ENCODE assay signal across 12 mouse cellular contexts in genomic region chr1:72286904-72287303, GRCm38 (mm10). TPM values are rescaled to one million over a fixed set of nuclear protein-coding genes. Genes with fewer than 3 reads are reported as not detected.
DNase-seq lines count a peak whose midpoint lies in the region; ATAC-seq lines count a peak whose summit lies in the region.
"Had no signal": no experiment of that assay in that cellular context is flagged by ENCODE, and none has a peak within 500 bp of the region (broad histone marks: within the 10 kb centered on the region; RNA-seq: fewer than 3 reads in every experiment).

No protein-coding gene starts in this region.

- no peak for DNase-seq in kidney, adult 18-20 months
- DNase-seq in forebrain, embryonic 10.5 days (ENCODE audit: extremely low spot score, low spot score): no peak
- DNase-seq in heart, postnatal 25 days (ENCODE audit: low spot score): no peak
- DNase-seq in cerebellum, postnatal 36 days: no peak
- DNase-seq in right cerebral cortex, postnatal 14 days: no peak
- DNase-seq: adrenal gland, postnatal 25 days; liver, embryonic 13.5 days had no signal

- peaks cover 7% of the 10 kb centered on the region; the same call in 1 of the 2 replicates for H3K4me1 ChIP-seq in kidney, embryonic 16.5 days (ENCODE audit: insufficient read depth, low read length)
- peaks cover 26% of the 10 kb centered on the region for H3K4me1 ChIP-seq in forebrain, embryonic 10.5 days
- peaks cover 11% of the 10 kb centered on the region for H3K4me1 ChIP-seq in hindbrain, embryonic 16.5 days (ENCODE audit: control insufficient read depth, insufficient read depth, low read depth, low read length)
- H3K4me1 ChIP-seq in neural tube, embryonic 13.5 days (replicated peaks): peaks cover 39% of the 10 kb centered on the region

- no peak overlapping the region for H3K4me2 ChIP-seq in kidney, embryonic 16.5 days (replicated peaks; ENCODE audit: low read depth, low read length)
- H3K4me2 ChIP-seq in hindbrain, embryonic 16.5 days (ENCODE audit: low read length): peak overlapping the region; percentile 87
- peak overlapping the region; percentile 88 for H3K4me2 ChIP-seq in neural tube, embryonic 13.5 days
- H3K4me2 ChIP-seq: heart, embryonic 12.5 days; liver, embryonic 13.5 days had no signal

- WGBS in kidney, embryonic 16.5 days: 28% methylated on average over 5 of the region's 5 CpGs
- WGBS in forebrain, embryonic 10.5 days: 17% methylated on average over 5 of the region's 5 CpGs
- WGBS in hindbrain, embryonic 16.5 days: 9% methylated on average over 5 of the region's 5 CpGs
- 11% methylated on average over 5 of the region's 5 CpGs for WGBS in neural tube, embryonic 13.5 days

- intact Hi-C loops in heart, postnatal 25 days (cut with DNase I): no loop called here

- H3K27me3 ChIP-seq in kidney, embryonic 16.5 days (ENCODE audit: insufficient read depth, low read length): no peaks in the 10 kb centered on the region
- H3K27me3 ChIP-seq in forebrain, embryonic 10.5 days (ENCODE audit: poor library complexity, severe bottlenecking): peaks cover 16% of the 10 kb centered on the region
- no peaks in the 10 kb centered on the region for H3K27me3 ChIP-seq in hindbrain, embryonic 16.5 days (replicated peaks; ENCODE audit: control insufficient read depth, insufficient read depth, low read length)
- H3K27me3 ChIP-seq in neural tube, embryonic 13.5 days: no peaks in the 10 kb centered on the region

- no peaks in the 10 kb centered on the region for H3K9me3 ChIP-seq in kidney, embryonic 16.5 days (ENCODE audit: low read length)
- no peaks in the 10 kb centered on the region for H3K9me3 ChIP-seq in forebrain, embryonic 10.5 days
- H3K9me3 ChIP-seq in hindbrain, embryonic 16.5 days (ENCODE audit: control insufficient read depth, low read length): no peaks in the 10 kb centered on the region
- H3K9me3 ChIP-seq in neural tube, embryonic 13.5 days: no peaks in the 10 kb centered on the region
- H3K9me3 ChIP-seq: heart, embryonic 12.5 days; liver, embryonic 13.5 days; megakaryocyte, embryonic 14.5 days had no signal

- no peak overlapping the region for H3K4me3 ChIP-seq in kidney, embryonic 16.5 days (ENCODE audit: low read length)
- H3K4me3 ChIP-seq in forebrain, embryonic 10.5 days: no peak overlapping the region
- no peak overlapping the region for H3K4me3 ChIP-seq in hindbrain, embryonic 16.5 days (ENCODE audit: low read length)
- H3K4me3 ChIP-seq in neural tube, embryonic 13.5 days: no peak overlapping the region
- H3K4me3 ChIP-seq: heart, embryonic 12.5 days; liver, embryonic 13.5 days; megakaryocyte, embryonic 14.5 days had no signal

- no peak for ATAC-seq in kidney, embryonic 16.5 days (ENCODE audit: low FRiP score, low TSS enrichment)
- no peak; the same call in 1 of the 2 replicates for ATAC-seq in hindbrain, embryonic 16.5 days
- ATAC-seq in neural tube, embryonic 13.5 days (ENCODE audit: low read depth): peak; percentile 21; the same call in 1 of the 2 replicates

- 0 out of 2 replicates have a peak overlapping the region, but pooled peaks have one; percentile 27 for H3K9ac ChIP-seq in kidney, embryonic 16.5 days (replicated peaks; ENCODE audit: low read length)
- 0 out of 2 replicates have a peak overlapping the region, but pooled peaks have one; percentile 1 for H3K9ac ChIP-seq in hindbrain, embryonic 16.5 days (ENCODE audit: low read depth, low read length)
- peak overlapping the region; percentile 82 for H3K9ac ChIP-seq in neural tube, embryonic 13.5 days
- H3K9ac ChIP-seq: heart, embryonic 12.5 days; liver, embryonic 13.5 days had no signal

- no peaks in the 10 kb centered on the region for H3K36me3 ChIP-seq in kidney, embryonic 16.5 days (ENCODE audit: insufficient read depth, low read length)
- no peaks in the 10 kb centered on the region for H3K36me3 ChIP-seq in forebrain, embryonic 10.5 days (replicated peaks)
- H3K36me3 ChIP-seq in hindbrain, embryonic 16.5 days (ENCODE audit: control insufficient read depth, insufficient read depth, low read length): peaks cover 6% of the 10 kb centered on the region; the same call in 1 of the 2 replicates
- peaks cover 10% of the 10 kb centered on the region for H3K36me3 ChIP-seq in neural tube, embryonic 13.5 days
- H3K36me3 ChIP-seq: heart, embryonic 12.5 days; liver, embryonic 13.5 days had no signal

- H3K27ac ChIP-seq in kidney, embryonic 16.5 days (ENCODE audit: low read length): peak overlapping the region; percentile 91
- H3K27ac ChIP-seq in forebrain, embryonic 10.5 days: peak overlapping the region; percentile 67
- H3K27ac ChIP-seq in hindbrain, embryonic 16.5 days (ENCODE audit: low read depth, low read length): peak overlapping the region; percentile 48
- peak overlapping the region; percentile 93 for H3K27ac ChIP-seq in neural tube, embryonic 13.5 days (replicated peaks)

RNA-seq across cellular contexts. Expression of gene Tmem169, which starts 2.7 kb away (rescaled TPM):
- 5.8 and 5.9 TPM in 2 replicates for polyA plus RNA-seq in kidney, embryonic 16.5 days (2015; fragmentation: Nextera tagmentation; extraction: Ambion mirVana)
- polyA plus RNA-seq in forebrain, embryonic 10.5 days (2016; fragmentation: Nextera tagmentation; extraction: Ambion mirVana): 3.1 and 3.3 TPM in 2 replicates
- 34.2 and 38.7 TPM in 2 replicates for polyA plus RNA-seq in hindbrain, embryonic 16.5 days (2015; fragmentation: Nextera tagmentation; extraction: Ambion mirVana)
- 33.4 and 37.3 TPM in 2 replicates for polyA plus RNA-seq in neural tube, embryonic 13.5 days (2015; fragmentation: Nextera tagmentation; extraction: Ambion mirVana)
- total RNA-seq in heart, postnatal 25 days (2021): not detected

RNA-seq across cellular contexts. Expression of gene Pecr, which starts 2.8 kb away (rescaled TPM):
- 62.5 and 70.7 TPM in 2 replicates for polyA plus RNA-seq in kidney, embryonic 16.5 days (2015; fragmentation: Nextera tagmentation; extraction: Ambion mirVana)
- 22.5 and 23.5 TPM in 2 replicates for polyA plus RNA-seq in forebrain, embryonic 10.5 days (2016; fragmentation: Nextera tagmentation; extraction: Ambion mirVana)
- 9.4 and 10.6 TPM in 2 replicates for polyA plus RNA-seq in hindbrain, embryonic 16.5 days (2015; fragmentation: Nextera tagmentation; extraction: Ambion mirVana)
- polyA plus RNA-seq in neural tube, embryonic 13.5 days (2015; fragmentation: Nextera tagmentation; extraction: Ambion mirVana): 8.7 and 9.6 TPM in 2 replicates
- total RNA-seq in heart, postnatal 25 days (2021): 10 to 100 TPM; 11.1 to 11.2 TPM

RNA-seq across cellular contexts. Expression of gene Xrcc5, which starts 20.3 kb away (rescaled TPM):
- 55.1 and 58.5 TPM in 2 replicates for polyA plus RNA-seq in kidney, embryonic 16.5 days (2015; fragmentation: Nextera tagmentation; extraction: Ambion mirVana)
- 49.1 and 52.2 TPM in 2 replicates for polyA plus RNA-seq in forebrain, embryonic 10.5 days (2016; fragmentation: Nextera tagmentation; extraction: Ambion mirVana)
- polyA plus RNA-seq in hindbrain, embryonic 16.5 days (2015; fragmentation: Nextera tagmentation; extraction: Ambion mirVana): 15.9 and 17.3 TPM in 2 replicates
- polyA plus RNA-seq in neural tube, embryonic 13.5 days (2015; fragmentation: Nextera tagmentation; extraction: Ambion mirVana): 26.3 and 29.5 TPM in 2 replicates
- 10 to 100 TPM; 13.1 to 14.4 TPM for total RNA-seq in heart, postnatal 25 days (2021)

Comparison
In these comparisons a context has a peak if more than half of its experiments do, and no peak if none do; other contexts are left out.
1. H3K9ac ChIP-seq: peak in every context shown above with its lines; median percentile 82 in neural tube, embryonic 13.5 days; 27 in kidney, embryonic 16.5 days; 1 in hindbrain, embryonic 16.5 days.